Mouse (Mus musculus) heart, embryonic 11.5 days (tissue): ENCODE data around the gene Gp1bb. TPM values are rescaled to one million over a fixed set of nuclear protein-coding genes. Genes with fewer than 3 reads are reported as not detected.

Experiments used
- ATAC-seq: fragments of 200-750 bp; cut with Nextera tagmentation; replicated peaks from 2 replicates; pipeline ENCODE4 v1.8.0; 2017; ENCODE audit warnings: moderate library complexity; ENCODE audit not compliant: insufficient number of reproducible peaks, low FRiP score, low TSS enrichment
- H3K27ac ChIP-seq: fragments of 300-500 bp; sonication (generic); 2 replicates; pipeline ENCODE4 v1.5.1; 2014; ENCODE audit warnings: mild to moderate bottlenecking, low read depth, low read length
- H3K27me3 ChIP-seq: fragments of 300-500 bp; sonication (generic); 2 replicates; pipeline ENCODE4 v1.6.1; 2014; ENCODE audit warnings: mild to moderate bottlenecking, low read length, mixed read lengths; ENCODE audit not compliant: control insufficient read depth, insufficient read depth
- H3K36me3 ChIP-seq: fragments of 300-500 bp; sonication (generic); 2 replicates; pipeline ENCODE4 v1.6.1; 2014; ENCODE audit warnings: mild to moderate bottlenecking, low read length, moderate library complexity, mixed read lengths; ENCODE audit not compliant: control insufficient read depth, insufficient read depth
- H3K4me1 ChIP-seq: fragments of 300-500 bp; sonication (generic); 2 replicates; pipeline ENCODE4 v1.6.1; 2014; ENCODE audit warnings: low read length; ENCODE audit not compliant: control insufficient read depth, insufficient read depth
- H3K4me2 ChIP-seq: fragments of 300-500 bp; sonication (generic); 2 replicates; pipeline ENCODE4 v1.6.1; 2014; ENCODE audit warnings: mild to moderate bottlenecking, moderate library complexity
- H3K4me3 ChIP-seq: fragments of 300-500 bp; sonication (generic); 2 replicates; pipeline ENCODE4 v1.5.1; 2014; ENCODE audit warnings: low read depth, low read length
- H3K9ac ChIP-seq: fragments of 300-500 bp; sonication (generic); 2 replicates; pipeline ENCODE4 v1.6.1; 2014; ENCODE audit warnings: mild to moderate bottlenecking, low read depth, low read length, moderate library complexity
- H3K9me3 ChIP-seq: fragments of 300-500 bp; sonication (generic); replicated peaks from 2 replicates; pipeline ENCODE4 v1.6.1; 2016; ENCODE audit warnings: low read length; ENCODE audit not compliant: control insufficient read depth
- WGBS: fragments of 180-500 bp; shearing (Covaris S2); extraction: QIAGEN DNeasy Blood & Tissue Kit; methylation state at CpG from one replicate; pipeline ENCODE4 v1.1.7; 2014; ENCODE audit not compliant: insufficient replicate concordance; 5-methylcytosine and 5-hydroxymethylcytosine counted together
- polyA plus RNA-seq: library from polyadenylated mRNA; unstranded; fragments of >200 nt; fragmentation: Nextera tagmentation; extraction: Ambion mirVana; gene quantifications from 2 replicates; pipeline ENCODE4 v1.2.1, GENCODE M21; 2014

Gene Gp1bb
- polyA plus RNA-seq, 1 experiment from 2014 or later: 8.6 TPM

DNA sequence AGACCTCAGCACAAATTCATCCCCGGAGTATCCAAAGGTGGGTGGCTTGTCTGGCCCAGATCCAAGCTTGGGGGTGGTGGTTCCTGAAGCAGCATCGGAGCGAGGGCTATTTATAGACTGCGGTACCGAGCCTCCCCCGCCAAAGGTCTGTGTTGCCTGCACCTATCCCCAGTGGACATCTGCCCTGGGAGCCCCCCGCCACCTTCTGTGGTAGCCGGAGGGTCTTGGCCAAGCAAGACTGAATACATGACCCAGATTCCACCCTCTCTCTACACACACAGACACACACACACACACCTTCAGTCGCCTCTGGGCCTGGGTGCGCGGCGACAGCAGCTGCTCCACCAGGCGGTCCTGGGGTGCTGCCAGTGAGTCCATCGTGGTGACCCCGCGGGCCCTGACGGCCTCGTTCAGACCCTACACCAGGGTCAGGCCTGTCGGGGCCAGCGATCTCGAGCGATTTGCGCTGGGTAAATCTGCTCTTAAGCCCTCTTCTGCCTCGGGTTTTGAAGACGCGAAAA lies 3.6 kb upstream of the Gp1bb start:
- H3K9me3 ChIP-seq: no peaks in the 10 kb centered on the region
- 9% methylated on average over 26 of the region's 26 CpGs for WGBS
- no peaks in the 10 kb centered on the region for H3K36me3 ChIP-seq
- no peak for ATAC-seq
- H3K9ac ChIP-seq: peak overlapping the region; percentile 49; the same call in 1 of the 2 replicates
- no peak overlapping the region for H3K27ac ChIP-seq
- peak overlapping the region; percentile 47 for H3K4me3 ChIP-seq
- H3K27me3 ChIP-seq: peaks cover 92% of the 10 kb centered on the region
- H3K4me1 ChIP-seq: peaks cover 26% of the 10 kb centered on the region
- H3K4me2 ChIP-seq: peak overlapping the region; percentile 86

DNA sequence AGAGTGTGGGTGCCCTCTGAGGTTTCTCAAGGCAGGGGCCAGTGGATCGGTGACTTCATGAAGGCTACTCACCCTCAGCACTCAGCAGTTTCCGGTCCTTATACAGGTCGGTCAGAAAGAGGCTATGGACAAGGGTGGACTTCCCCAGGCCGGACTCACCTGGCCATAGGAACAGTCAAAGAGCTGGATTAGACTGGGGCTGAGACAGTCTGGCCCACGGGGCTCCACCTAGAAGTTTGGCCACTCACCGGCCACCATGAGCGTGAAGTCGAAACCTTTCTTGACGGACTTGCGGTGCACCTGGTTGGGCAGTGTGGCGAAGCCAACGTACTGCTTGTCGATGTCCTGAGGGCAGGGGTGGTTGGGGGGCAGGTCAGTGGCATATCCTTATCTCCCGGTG lies 2.9 kb upstream of the Gp1bb start:
- no peak overlapping the region for H3K4me2 ChIP-seq
- no peaks in the 10 kb centered on the region for H3K36me3 ChIP-seq
- WGBS: 32% methylated on average over 14 of the region's 14 CpGs
- H3K27me3 ChIP-seq: peaks cover 94% of the 10 kb centered on the region
- no peaks in the 10 kb centered on the region for H3K9me3 ChIP-seq
- H3K4me3 ChIP-seq: no peak overlapping the region
- no peak overlapping the region for H3K9ac ChIP-seq
- H3K4me1 ChIP-seq: peaks cover 28% of the 10 kb centered on the region
- ATAC-seq: no peak
- H3K27ac ChIP-seq: no peak overlapping the region

DNA sequence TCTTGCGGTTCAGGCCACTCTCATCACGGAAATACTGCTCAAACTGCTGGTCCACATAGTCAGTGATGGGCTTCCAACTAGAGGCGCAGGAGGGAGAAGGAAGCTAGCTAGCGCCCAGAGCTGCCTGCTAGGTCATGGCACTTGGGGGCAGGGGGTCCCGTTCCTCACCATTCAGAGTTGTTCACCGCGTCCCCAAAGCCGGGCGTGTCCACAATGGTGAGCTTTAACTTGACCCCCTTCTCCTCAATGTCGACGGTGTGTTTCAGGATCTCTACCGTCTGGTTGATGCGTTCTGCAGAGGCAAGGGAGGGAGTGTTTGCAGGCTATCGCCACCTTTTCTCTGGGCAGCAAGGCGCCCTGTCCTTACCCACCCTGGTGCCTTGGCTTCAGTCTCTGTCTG lies 2.4 kb upstream of the Gp1bb start:
- 25% methylated on average over 15 of the region's 15 CpGs for WGBS
- peaks cover 28% of the 10 kb centered on the region for H3K4me1 ChIP-seq

DNA sequence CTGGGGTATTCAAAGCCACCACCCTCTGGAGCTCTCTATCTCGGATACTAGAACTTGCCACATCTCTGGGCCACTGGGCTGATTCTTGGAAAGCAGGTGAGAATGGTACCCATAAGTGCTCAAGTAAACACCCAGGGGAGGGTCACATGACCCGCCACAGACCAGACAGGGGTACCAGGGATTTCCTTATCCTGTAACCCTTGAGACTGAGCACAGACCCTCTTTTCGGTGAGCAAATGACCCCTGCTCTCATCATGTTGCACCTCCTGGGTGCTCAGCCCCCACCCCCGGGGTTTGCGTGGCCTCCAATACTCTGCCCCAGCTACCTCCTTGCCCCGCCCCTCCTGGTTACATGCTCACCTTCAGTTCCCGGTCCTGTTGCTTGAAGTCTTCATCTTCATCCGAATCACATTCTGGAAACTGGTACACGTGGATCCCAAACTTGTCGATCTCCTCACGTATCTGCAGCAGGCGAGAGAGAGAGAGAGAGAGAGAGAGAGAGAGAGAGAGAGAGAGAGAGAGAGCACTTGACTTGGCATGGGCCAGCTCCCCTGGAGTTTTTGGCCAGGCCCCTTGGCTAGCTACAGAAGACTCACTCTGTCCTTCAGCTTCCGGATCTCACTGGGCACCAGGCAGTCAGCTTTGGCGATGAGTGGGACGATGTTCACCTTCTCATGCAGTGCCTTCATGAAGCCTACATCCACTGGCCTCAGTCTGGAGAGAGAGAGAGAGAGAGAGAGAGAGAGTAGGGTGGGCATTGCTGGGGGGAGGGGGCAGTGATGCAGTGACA lies 1.7 kb upstream of the Gp1bb start:
- Histone ChIP-seq H3K27ac (no peak overlapping the region), H3K4me3 (no peak overlapping the region), H3K36me3 (no peaks in the 10 kb centered on the region), H3K9ac (no peak overlapping the region), H3K9me3 (no peaks in the 10 kb centered on the region), H3K4me2 (no peak overlapping the region), H3K27me3 (peaks cover 100% of the 10 kb centered on the region), H3K4me1 (peaks cover 24% of the 10 kb centered on the region)
- 26% methylated on average over 15 of the region's 15 CpGs for WGBS
- no peak for ATAC-seq

More for the DNA sequence above, 2.4 kb upstream of the Gp1bb start:
- no peak for ATAC-seq
- no peaks in the 10 kb centered on the region for H3K9me3 ChIP-seq
- no peak overlapping the region for H3K9ac ChIP-seq
- H3K27ac ChIP-seq: no peak overlapping the region
- peaks cover 96% of the 10 kb centered on the region for H3K27me3 ChIP-seq
- H3K4me3 ChIP-seq: no peak overlapping the region
- H3K36me3 ChIP-seq: no peaks in the 10 kb centered on the region
- H3K4me2 ChIP-seq: no peak overlapping the region

DNA sequence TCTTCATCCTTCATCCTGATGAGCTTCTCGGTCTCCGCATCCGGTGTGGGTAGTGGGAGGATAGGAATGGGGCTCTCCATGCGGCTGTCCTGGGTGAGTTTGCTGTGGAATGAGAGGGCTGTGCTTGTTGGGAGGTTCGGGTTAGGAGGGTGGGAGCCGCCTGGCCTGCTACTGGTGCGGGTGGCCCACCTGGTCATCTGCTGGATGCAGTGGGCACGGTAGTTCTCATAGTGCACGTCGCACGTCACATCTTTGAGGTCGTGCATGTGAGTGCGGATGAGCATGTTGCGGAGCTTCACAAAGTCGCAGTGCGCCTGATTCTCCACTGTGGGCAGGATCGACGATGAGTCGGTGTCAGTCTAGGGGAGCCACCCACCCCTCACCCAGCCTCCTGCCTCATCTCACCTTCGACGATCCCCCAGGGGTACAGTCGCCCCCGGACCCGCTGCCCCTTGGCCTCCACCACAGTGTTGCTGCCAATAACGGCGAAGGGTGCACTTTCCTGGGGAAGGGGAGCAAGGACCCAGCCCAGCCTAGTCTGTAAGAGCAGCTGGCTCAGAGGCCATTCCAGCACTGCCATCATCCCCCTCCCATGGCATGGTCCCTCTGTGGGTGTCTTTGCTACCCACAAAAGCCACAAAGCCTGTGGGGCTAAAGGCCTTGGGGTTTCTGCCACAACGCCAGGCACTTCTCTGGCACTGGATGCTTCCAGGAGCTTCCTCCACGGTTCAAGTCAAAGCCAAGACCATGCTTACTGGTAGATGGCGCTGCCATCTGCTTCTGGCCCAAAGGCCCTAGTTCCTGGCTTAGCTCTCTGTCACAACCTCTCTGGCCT lies 930 bp upstream of the Gp1bb start:
- no peak overlapping the region for H3K27ac ChIP-seq
- no peak overlapping the region for H3K9ac ChIP-seq
- H3K4me3 ChIP-seq: no peak overlapping the region
- no peak for ATAC-seq
- no peak overlapping the region for H3K4me2 ChIP-seq
- H3K27me3 ChIP-seq: peaks cover 100% of the 10 kb centered on the region
- 21% methylated on average over 29 of the region's 29 CpGs for WGBS
- H3K9me3 ChIP-seq: no peaks in the 10 kb centered on the region
- no peaks in the 10 kb centered on the region for H3K36me3 ChIP-seq
- peaks cover 24% of the 10 kb centered on the region for H3K4me1 ChIP-seq

DNA sequence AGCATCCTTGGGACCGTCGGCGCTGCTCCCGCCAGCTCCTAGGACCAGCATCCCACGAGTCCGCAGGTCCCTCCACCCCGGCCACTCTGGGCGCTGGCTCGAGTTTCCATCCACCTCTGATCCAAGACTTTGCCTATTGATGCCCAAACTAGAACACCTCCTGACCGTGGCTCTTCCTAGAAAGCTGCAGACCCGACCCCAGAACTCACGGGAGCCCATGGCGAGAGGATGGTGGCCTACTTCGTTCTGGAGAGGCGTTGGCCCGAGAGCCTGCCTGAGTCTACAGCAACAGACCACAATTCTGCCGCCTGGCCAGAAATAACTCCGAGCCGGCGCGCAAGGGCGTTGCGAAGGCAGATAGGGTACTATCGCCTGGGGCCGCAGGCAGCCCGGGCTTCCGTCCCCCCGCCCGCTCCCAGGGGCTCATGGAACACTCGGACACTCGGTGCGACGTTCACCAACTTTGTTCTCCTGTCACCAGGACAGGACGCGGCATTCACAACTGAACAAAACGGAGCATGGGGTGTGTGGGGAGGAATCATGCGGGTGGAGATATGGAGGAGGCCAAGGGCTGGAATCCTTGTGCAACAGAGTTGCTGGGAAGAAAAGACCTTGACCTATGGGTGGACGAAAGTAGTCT lies 721 bp downstream of the Gp1bb start:
- ATAC-seq: no peak
- Histone ChIP-seq H3K9ac (no peak overlapping the region), H3K4me1 (peaks cover 28% of the 10 kb centered on the region), H3K4me2 (peak overlapping the region; percentile 97), H3K4me3 (peak overlapping the region; percentile 56), H3K9me3 (no peaks in the 10 kb centered on the region), H3K27me3 (peaks cover 98% of the 10 kb centered on the region), H3K36me3 (no peaks in the 10 kb centered on the region), H3K27ac (no peak overlapping the region)
- 1% methylated on average over 38 of the region's 38 CpGs for WGBS

DNA sequence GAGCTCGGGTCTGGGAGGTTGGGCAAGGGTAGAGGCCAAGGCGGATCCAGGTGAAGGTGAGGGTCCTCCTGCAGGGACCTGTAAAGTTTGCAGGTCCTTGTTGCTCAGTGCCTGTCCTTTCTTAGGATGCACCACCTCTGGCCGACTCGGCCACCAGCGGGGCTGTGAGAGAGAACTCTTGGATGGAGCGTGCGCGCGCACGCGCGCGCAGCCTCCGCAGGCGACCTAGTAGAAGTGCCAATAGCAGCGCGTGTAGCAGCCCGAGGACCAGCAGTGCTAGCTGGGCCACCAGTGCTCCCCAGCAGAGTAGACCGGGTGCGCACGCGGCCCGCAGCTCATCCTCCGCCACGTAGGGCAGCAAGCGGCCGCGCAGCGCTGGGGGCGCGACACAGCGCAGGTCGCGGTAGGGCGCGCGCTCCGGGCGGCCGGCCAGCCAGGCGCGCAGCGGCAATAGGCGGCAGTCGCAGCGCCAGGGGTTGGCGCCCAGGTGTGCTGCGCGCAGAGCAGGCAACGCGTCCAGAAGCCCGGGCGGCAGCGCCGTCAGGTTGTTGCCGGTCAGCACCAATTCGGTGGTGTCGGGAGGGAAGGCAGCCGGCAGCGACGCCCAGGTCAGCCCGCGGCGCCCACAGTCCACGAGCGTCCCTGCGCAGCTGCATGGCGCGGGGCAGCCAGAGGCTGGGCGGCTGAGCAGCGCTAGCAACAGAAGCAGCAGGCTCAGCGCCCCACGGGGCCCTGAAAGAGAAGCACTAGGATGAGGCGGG lies 1.4 kb downstream of the Gp1bb start:
- Histone ChIP-seq H3K4me2 (peak overlapping the region; percentile 97), H3K4me1 (peaks cover 21% of the 10 kb centered on the region), H3K27ac (no peak overlapping the region), H3K4me3 (peak overlapping the region; percentile 56), H3K9me3 (no peaks in the 10 kb centered on the region), H3K36me3 (no peaks in the 10 kb centered on the region), H3K27me3 (peaks cover 95% of the 10 kb centered on the region), H3K9ac (0 out of 2 replicates have a peak overlapping the region, but pooled peaks have one; percentile 34)
- under 1% methylated on average over 73 of the region's 74 CpGs for WGBS
- no peak; the same call in 1 of the 2 replicates for ATAC-seq

DNA sequence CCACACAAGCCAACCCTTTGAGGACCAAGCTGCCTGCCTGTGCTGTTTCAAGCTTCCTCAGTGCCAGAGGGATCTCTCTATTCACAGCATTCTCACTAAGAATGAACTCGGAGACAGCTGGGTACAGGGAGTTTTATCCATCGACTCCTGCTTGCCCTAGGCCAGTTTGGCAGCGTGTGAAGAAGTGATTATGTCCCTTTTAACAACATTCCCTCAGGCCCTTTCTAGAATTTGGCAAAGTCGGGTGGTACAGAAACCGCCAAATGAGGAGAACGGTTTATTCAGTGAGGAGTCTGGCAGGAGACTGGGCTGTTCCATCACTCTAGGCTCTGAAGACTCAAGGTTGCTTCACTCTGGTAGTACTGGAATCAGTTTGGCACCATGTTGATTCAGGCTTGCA lies 2.0 kb downstream of the Gp1bb start:
- peaks cover 91% of the 10 kb centered on the region for H3K27me3 ChIP-seq
- H3K36me3 ChIP-seq: no peaks in the 10 kb centered on the region
- no peak overlapping the region for H3K9ac ChIP-seq
- peak overlapping the region; percentile 56; the same call in 1 of the 2 replicates for H3K4me3 ChIP-seq
- peaks cover 20% of the 10 kb centered on the region for H3K4me1 ChIP-seq
- WGBS: 20% methylated on average over 6 of the region's 6 CpGs
- peak overlapping the region; percentile 97 for H3K4me2 ChIP-seq
- ATAC-seq: no peak
- H3K27ac ChIP-seq: no peak overlapping the region
- H3K9me3 ChIP-seq: no peaks in the 10 kb centered on the region
